Mouse (Mus musculus): ENCODE data around the gene Atrn. TPM values are rescaled to one million over a fixed set of nuclear protein-coding genes. Genes with fewer than 3 reads are reported as not detected.
A peak's percentile ranks its signal among the peaks of the same experiment; 100 is the strongest.

Atrn gene
- polyA plus RNA-seq, 1 experiment from 2014 or later: 13.6 TPM

- Histone ChIP-seq H3K9me3 (no peaks in the 10 kb centered on the region), H3K36me3 (no peaks in the 10 kb centered on the region), H3K4me3 (no peak overlapping the region), H3K4me1 (peaks cover 8% of the 10 kb centered on the region; the same call in 1 of the 2 replicates), H3K27ac (no peak overlapping the region), H3K4me2 (replicated peaks) (no peak overlapping the region), H3K27me3 (replicated peaks) (peaks cover 46% of the 10 kb centered on the region), H3K9ac (no peak overlapping the region)
- 55% methylated on average over 6 of the region's 6 CpGs for WGBS
- no peak for ATAC-seq (ENCODE audit: low FRiP score, low read depth)
These were observed 154.5 kb downstream of the Atrn start for GRCm38 (mm10) chr2:131060784-131061183.

GRCm38 (mm10) chr2:131061607-131062006 lies 155.3 kb downstream of the Atrn start:
- WGBS: 79% methylated on average over 5 of the region's 5 CpGs
- no peak for ATAC-seq (ENCODE audit: low FRiP score, low read depth)

GRCm38 (mm10) chr2:131063404-131063864 lies 157.1 kb downstream of the Atrn start, which contains the start of gene Adam33:
Gene Adam33, minus strand, starts transcription at chr2:131063814.
- Histone ChIP-seq H3K9me3 (no peaks in the 10 kb centered on the region), H3K9ac (no peak within 1 kb of the TSS), H3K4me1 (0 out of 2 replicates have a peak, but pooled peaks cover 3% of the 10 kb centered on the region), H3K36me3 (no peaks in the 10 kb centered on the region), H3K4me2 (replicated peaks) (peak within 1 kb of the TSS; percentile 51), H3K27ac (no peak within 1 kb of the TSS), H3K27me3 (replicated peaks) (peaks cover 37% of the 10 kb centered on the region), H3K4me3 (0 out of 2 replicates have a peak within 1 kb of the TSS, but pooled peaks have one; percentile 2)
- 0 out of 2 replicates have a peak, but pooled peaks have one; percentile 53 for ATAC-seq (ENCODE audit: low FRiP score, low read depth)
- WGBS: 5% methylated on average over 21 of the region's 27 CpGs

More at GRCm38 (mm10) chr2:131061607-131062006, 155.3 kb downstream of the Atrn start:
- Histone ChIP-seq H3K27ac (no peak overlapping the region), H3K9ac (no peak overlapping the region), H3K9me3 (no peaks in the 10 kb centered on the region), H3K4me2 (replicated peaks) (no peak overlapping the region), H3K36me3 (no peaks in the 10 kb centered on the region), H3K4me3 (no peak overlapping the region), H3K4me1 (0 out of 2 replicates have a peak, but pooled peaks cover 3% of the 10 kb centered on the region), H3K27me3 (replicated peaks) (peaks cover 40% of the 10 kb centered on the region)

GRCm38 (mm10) chr2:131066342-131066741 lies 160.0 kb downstream of the Atrn start:
- Histone ChIP-seq H3K4me3 (no peak overlapping the region), H3K36me3 (no peaks in the 10 kb centered on the region), H3K4me2 (replicated peaks) (no peak overlapping the region), H3K27ac (no peak overlapping the region), H3K27me3 (replicated peaks) (peaks cover 35% of the 10 kb centered on the region), H3K9ac (no peak overlapping the region), H3K4me1 (0 out of 2 replicates have a peak, but pooled peaks cover 3% of the 10 kb centered on the region), H3K9me3 (no peaks in the 10 kb centered on the region)
- 73% methylated on average over 9 of the region's 9 CpGs for WGBS
- no peak for ATAC-seq (ENCODE audit: low FRiP score, low read depth)

- no peak for ATAC-seq (ENCODE audit: low FRiP score, low read depth)
- Histone ChIP-seq H3K27me3 (replicated peaks) (peaks cover 25% of the 10 kb centered on the region), H3K4me1 (0 out of 2 replicates have a peak, but pooled peaks cover 3% of the 10 kb centered on the region), H3K27ac (no peak overlapping the region), H3K36me3 (no peaks in the 10 kb centered on the region), H3K9ac (no peak overlapping the region), H3K4me2 (replicated peaks) (no peak overlapping the region), H3K9me3 (no peaks in the 10 kb centered on the region), H3K4me3 (no peak overlapping the region)
- WGBS: 80% methylated on average over 6 of the region's 6 CpGs
These were observed 161.2 kb downstream of the Atrn start for GRCm38 (mm10) chr2:131067481-131067880.

- no peak for ATAC-seq (ENCODE audit: low FRiP score, low read depth)
- no peak overlapping the region for H3K4me3 ChIP-seq
- H3K9ac ChIP-seq: 0 out of 2 replicates have a peak overlapping the region, but pooled peaks have one; percentile 26
- no peaks in the 10 kb centered on the region for H3K27me3 ChIP-seq (replicated peaks)
- H3K36me3 ChIP-seq: no peaks in the 10 kb centered on the region
- no peaks in the 10 kb centered on the region for H3K9me3 ChIP-seq
- H3K4me1 ChIP-seq: no peaks in the 10 kb centered on the region
- 89% methylated on average over 10 of the region's 10 CpGs for WGBS
- no peak overlapping the region for H3K27ac ChIP-seq
- H3K4me2 ChIP-seq (replicated peaks): no peak overlapping the region
These were observed 166.2 kb downstream of the Atrn start for GRCm38 (mm10) chr2:131072536-131072935.

Small RNA genes lying within 50 kb of the gene (microRNA-seq; reads per million reads assigned to microRNA genes)
- gene Mir6973b: not detected

Other genes with a start within 250 kb of the Atrn start
- 57.4 and 58.4 TPM in 2 replicates for gene Ddrgk1, start 241.8 kb upstream of the Atrn start, polyA plus RNA-seq (2016; fragmentation: Nextera tagmentation; extraction: Ambion mirVana)
- gene Itpa, start 238.9 kb upstream of the Atrn start, polyA plus RNA-seq (2016; fragmentation: Nextera tagmentation; extraction: Ambion mirVana): 138 and 142 TPM in 2 replicates
- gene Slc4a11, start 209.0 kb upstream of the Atrn start, polyA plus RNA-seq (2016; fragmentation: Nextera tagmentation; extraction: Ambion mirVana): 0.11 and 0.20 TPM in 2 replicates
- 86.6 and 95.0 TPM in 2 replicates for gene 4930402H24Rik, start 89 bp upstream of the Atrn start, polyA plus RNA-seq (2016; fragmentation: Nextera tagmentation; extraction: Ambion mirVana)
- gene Gfra4, start 136.6 kb downstream of the Atrn start, polyA plus RNA-seq (2016; fragmentation: Nextera tagmentation; extraction: Ambion mirVana): 9.6 and 11.9 TPM in 2 replicates
- gene Adam33, start 157.3 kb downstream of the Atrn start, polyA plus RNA-seq (2016; fragmentation: Nextera tagmentation; extraction: Ambion mirVana): 0.98 and 1.2 TPM in 2 replicates
- 0.11 and 0.13 TPM in 2 replicates for gene Siglec1, start 180.3 kb downstream of the Atrn start, polyA plus RNA-seq (2016; fragmentation: Nextera tagmentation; extraction: Ambion mirVana)
- 6.1 and 6.9 TPM in 2 replicates for gene Hspa12b, start 220.8 kb downstream of the Atrn start, polyA plus RNA-seq (2016; fragmentation: Nextera tagmentation; extraction: Ambion mirVana)
- gene Gm11037, start 227.0 kb downstream of the Atrn start, polyA plus RNA-seq (2016; fragmentation: Nextera tagmentation; extraction: Ambion mirVana): not detected in 2 replicates